Mouse (Mus musculus) kidney, adult 9 months (tissue): Measurements from ENCODE around the gene Wdr73.
"Not testable (repeated sequence)": the region's sequence is repeated elsewhere in the genome, so short reads cannot be mapped to it uniquely, and the experiment has no call there.

Source experiments
- DNase-seq: peaks from one replicate; pipeline ENCODE4 v3.0.0; 2022

The Wdr73 gene

DNA sequence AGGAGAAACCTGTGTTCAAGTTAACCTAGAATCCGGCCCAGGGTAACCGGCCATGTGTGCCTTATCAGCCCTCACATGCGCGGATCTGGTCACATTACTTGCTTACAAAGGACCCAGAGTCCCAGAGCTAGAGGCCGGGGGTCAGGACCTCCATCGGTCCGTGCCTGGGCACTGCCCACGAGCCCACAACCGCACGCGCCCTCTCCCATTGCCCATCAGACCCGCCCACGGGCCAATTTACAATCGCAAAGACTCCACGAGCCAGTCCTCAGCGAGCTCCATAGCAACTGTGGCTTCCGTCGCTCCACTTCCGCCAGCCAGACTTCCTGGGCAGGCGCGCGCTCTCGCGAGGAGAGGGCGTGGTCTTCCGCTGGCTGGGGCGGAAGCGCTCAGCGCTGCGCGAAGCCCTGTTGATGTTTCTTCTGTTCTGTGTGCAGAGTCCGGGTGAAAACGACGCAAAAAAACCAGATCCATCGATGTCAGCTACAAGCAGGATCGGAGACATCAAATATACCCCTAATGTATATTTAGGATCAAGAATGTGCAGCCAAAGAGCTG, at the start of gene Wdr73:
Gene Wdr73, minus strand, starts transcription at position 326 of the 558 bp plus-strand sequence.
- DNase-seq = peak; percentile 92

GRCm38 (mm10) chr7:80947445-80948350, 46.6 kb upstream of the Wdr73 start, which contains the start of gene Sec11a:
Gene Sec11a (minus strand): TSS chr7:80947780.
- peak; percentile 96 for DNase-seq

DNA sequence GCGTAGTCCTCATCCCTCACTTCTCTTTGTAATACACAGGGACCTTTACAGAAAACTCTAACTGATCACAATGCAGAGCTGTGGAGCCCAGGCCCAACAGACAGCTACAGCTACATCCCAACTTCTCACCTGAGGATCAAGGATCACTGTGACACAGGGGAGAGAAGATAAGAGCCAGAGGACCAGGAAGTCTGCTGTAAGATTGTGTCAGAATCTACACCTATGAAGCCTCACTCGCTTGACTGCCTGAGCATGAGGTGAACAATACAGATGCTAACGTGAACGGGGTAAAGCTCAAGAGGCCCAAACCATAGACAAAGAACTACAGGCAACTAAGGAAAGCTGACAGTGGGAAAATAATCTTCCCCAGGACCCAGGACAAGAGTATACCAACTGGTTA, 38.7 kb upstream of the Wdr73 start:
- DNase-seq = no peak

GRCm38 (mm10) chr7:80937304-80937666, 36.2 kb upstream of the Wdr73 start:
- DNase-seq = not testable (repeated sequence)

DNA sequence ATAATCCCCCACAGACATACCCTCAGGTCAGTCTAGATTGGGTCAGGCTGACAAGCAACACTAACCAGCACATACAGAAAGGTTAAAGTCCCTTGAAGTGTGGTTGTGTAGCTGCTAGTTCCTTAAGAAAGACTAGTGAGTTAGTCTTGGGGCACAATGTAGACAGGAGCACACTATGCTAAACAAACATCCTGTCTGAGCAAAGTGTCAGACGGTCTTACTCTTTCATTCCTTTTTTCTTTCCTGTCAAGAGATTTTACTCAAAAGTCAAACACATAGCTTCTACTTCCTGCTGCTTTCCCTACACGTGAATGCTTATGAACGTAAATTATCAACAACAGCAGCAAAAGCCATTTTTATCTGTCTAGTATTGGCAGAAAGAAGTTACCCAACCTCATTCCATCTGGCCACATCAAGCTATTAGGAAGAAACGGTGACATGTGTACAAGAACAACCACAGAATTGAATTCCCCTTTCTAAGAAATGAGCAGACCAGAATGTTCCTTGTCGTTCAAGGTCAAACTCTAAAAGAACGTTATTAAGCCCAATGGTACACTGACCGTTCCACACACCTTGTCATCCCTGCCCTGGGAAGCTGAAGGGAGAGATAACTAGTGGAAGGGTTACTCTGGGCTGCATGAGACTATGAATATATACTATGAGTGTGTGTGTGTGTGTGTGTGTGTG, 35.7 kb upstream of the Wdr73 start:
- DNase-seq = not testable (repeated sequence)

DNA sequence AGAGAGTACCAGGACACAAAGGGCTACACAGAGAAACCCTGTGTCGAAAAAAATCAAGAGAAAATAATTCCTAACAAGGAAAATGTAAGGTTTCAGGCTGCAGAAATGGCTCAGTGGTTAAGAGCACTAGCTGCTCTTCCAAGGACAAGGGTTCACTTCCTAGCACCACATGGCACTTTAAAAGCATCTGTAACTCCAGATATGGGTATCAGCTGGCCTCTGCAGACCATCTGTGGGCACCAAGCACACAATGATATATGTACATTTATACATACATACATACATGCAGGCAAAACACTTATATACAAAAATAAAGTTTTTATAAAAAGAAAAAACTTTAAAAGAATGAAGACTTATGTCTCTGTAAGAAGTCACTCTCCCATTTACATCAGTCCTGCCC, 34.8 kb upstream of the Wdr73 start:
- no peak for DNase-seq

- DNase-seq = no peak
These were observed 31.7 kb upstream of the Wdr73 start for GRCm38 (mm10) chr7:80932777-80933176.

DNA sequence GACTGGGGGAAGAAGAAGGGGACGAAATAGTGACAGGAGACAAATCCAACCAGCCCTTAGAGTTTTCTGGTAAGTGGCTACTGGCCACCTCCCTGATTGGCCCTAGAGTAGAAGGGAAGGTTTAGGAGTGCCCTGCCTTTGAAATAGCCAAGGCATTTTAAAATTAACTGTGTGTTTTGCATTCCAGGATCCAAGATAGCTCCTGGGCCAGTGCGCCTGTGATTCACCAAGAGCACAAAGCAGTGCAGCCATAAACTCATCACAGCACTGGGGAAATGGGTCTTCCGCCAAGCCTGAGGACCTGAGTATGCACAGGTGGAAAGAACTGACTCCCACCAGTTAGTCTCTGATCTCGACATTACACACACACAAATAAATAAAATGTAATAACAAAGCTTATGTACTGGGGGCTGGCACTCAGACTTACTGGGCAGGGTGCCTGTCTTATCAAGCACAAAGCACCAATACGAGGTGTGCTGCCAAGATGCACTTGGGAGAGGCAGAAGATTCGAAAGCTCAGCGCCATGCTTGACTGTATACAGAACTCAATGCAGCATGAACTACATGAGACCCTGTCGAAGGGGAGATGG, 30.6 kb upstream of the Wdr73 start:
- no peak for DNase-seq

DNA sequence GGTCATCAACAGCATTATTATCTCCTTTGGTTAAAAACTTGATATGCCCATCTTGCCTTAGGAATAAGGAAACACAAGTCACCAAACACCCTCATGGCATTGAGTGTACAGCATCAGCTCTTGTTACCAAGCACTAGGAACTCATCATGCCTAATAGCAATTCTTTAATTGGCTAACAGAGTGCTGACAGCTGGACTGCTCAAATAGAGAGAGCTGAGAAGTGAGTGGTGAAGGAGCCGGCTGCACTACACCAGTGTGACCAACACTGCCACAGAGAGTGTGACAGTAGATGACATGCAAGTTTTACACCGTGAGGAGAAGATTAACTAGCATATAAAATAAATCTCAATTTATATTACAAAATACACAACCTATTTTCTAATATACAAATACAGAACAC, 22.1 kb upstream of the Wdr73 start:
- no peak for DNase-seq

GRCm38 (mm10) chr7:80919647-80920008, 18.6 kb upstream of the Wdr73 start:
- no peak for DNase-seq

GRCm38 (mm10) chr7:80918982-80919646, 18.0 kb upstream of the Wdr73 start:
- DNase-seq = no peak

DNA sequence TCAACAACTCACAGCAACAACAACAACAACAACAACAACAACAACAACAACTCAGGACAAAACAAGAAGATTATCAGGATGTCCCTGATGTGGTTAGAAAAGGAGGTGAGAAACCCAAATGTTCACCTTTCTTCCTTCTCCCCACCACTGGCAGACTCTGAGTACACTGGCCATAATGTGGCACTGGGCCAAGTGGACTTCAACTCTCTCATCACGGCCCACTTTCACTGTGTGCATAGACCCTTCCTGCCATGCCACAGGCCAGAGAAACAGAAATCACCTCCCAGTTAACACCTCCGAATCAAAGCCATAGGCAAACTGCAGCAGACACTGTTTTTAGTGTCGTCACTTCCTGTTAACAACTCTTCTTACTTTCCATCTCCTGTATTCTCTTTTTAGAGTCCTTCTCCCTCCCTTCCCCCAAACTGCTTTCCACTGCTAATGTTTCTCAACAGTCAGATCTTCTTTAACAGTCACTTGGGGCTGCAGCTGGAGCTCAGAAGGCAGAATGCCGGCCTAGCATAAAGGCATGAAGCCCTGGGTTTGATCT, 16.9 kb upstream of the Wdr73 start:
- DNase-seq = peak; percentile 69

DNA sequence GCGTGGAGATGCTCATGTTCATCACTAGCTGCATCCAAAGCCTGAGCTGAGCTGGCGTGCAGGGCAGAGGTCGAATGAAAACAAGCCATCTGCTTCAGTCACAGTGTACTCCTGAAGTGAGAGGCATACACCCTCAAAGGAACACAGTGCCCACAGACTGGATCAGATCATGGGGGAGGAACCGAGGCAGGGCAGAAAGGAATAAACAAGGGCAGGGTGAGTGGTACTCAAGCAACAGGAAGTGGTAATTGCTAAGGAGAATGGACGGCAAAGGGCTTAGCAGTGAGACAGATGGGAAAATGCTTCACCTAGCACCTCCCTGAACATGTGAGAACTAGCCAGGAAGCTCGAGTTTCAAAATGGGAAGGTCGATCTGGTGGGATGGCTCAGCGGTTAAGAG, 11.4 kb upstream of the Wdr73 start:
- DNase-seq = no peak

DNA sequence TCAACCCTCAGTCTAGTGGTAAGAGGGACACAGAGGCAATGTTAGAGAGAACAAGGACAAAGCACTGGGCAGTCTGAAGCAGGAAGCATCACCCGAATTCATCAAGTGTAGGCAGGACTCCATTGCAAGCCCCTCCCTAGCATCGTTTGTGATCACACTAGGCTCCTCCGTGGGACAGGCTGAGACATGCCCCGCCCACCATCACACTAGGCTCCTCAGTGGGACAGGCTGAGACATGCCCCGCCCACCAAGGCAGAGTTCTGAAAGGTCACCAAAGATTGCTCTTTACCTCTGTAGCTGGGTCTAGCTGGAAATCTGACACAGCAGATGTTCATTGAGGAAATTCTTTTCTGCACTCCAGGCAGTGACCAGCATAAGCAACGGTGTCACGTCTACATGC, 10.0 kb upstream of the Wdr73 start:
- DNase-seq = peak; percentile 30

- peak; percentile 65 for DNase-seq
These were observed 3.9 kb upstream of the Wdr73 start, which contains the start of gene Nmb for GRCm38 (mm10) chr7:80904921-80905515. Gene Nmb (minus strand): TSS chr7:80905076.

DNA sequence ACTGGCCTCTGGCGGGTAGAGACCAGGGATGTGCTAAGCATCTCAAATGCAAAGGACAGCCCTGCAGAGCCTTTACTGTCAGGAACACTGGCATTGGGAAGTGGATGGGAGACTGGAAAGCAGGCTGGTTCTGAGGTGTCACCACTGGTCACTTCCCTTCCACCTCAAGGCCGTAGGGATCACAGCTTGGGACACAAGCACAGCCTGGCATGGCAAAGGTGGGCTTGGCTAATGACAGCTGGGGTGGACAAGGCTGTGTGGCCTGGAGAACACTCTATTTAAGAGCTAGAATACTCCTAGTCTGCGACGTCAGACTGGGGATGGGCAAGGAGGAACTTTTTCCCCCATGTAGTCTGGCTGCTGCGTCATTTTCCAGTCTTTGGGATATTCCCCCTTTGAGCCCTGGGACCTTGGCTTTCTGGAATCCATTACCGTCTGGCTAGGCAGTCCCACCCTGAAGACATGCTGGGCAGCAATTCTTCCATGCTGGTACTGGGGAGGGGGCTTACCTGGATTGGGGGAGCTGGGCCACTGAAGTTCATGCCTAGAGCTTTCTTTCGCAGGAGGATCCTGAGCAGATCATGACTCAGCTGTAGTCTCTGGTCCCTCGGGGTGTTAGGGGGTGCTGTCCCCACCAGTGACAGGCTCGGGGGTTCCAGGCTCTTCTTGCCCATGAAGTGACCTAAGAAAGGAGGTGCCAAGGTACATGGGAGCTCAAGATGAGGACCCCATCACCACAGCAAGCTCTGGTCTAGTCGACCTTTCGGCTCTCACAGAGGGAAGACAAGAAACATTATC, 2.8 kb upstream of the Wdr73 start:
- no peak for DNase-seq

DNA sequence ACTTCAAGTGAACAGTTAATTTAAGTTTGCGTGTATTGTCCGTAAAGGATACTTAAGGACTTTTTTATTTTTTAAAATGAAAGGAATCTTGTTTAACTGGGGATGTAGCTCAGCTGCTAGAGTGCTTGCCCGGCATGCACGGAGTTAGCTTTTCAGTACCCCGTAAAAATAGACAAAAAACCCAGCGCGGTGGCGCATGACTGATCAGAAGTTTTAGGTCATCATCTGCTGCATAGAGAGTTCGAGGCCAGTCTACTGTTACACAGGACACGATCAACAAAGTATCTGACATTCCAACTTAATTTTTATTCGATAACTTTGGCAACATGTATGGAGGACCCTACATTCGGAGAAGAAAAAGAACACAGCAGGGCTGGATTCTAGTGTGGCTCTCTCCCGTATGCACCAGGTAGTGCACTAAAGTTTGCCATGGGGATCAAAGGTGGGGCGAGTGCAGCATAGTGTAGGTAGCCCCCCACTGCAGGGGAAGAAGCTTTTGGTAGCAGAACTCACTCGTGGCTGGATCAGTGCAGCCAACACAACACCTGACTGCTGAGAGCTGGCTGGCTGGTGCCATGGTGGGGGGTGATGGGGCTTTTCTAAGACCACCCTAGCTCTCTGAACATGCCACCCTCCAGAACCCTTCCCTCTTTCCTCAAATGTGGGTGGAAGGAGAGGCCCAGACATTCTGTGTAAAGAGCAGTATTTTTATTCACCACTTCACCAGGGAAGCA, 639 bp upstream of the Wdr73 start:
- peak; percentile 36 for DNase-seq

GRCm38 (mm10) chr7:80897721-80898120, 3.3 kb downstream of the Wdr73 start:
- no peak for DNase-seq

DNA sequence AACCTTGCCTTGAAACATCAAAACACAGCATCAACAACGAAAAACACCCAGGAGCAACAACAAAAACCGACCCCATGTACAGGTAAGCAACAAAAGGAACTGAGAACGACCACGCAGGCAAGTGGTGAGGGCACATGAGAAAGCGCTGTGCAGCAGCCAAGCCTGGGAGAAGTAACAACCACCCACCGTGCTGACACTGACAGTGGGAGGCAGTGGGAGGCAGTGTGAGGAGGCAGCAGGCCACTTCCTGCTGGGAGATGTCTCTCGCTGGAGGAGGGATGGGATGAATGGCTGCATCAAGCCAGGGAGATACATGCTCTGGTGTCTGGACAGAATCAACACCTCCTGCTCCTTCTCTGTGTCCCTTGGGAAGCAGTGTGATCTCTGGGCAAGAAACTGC, 3.9 kb downstream of the Wdr73 start:
- DNase-seq = no peak

GRCm38 (mm10) chr7:80894815-80895519, 6.1 kb downstream of the Wdr73 start:
- no peak for DNase-seq
